Mouse (Mus musculus): ENCODE data around the gene Gabrg3. TPM values are rescaled to one million over a fixed set of nuclear protein-coding genes. Genes with fewer than 3 reads are reported as not detected.
A peak's percentile ranks its signal among the peaks of the same experiment; 100 is the strongest.

Gabrg3 gene
- total RNA-seq, 2 experiments from 2014 or later = 25.6 to 26.1 TPM

GRCm38 (mm10) chr7:57071435-57072160 lies 315.4 kb downstream of the Gabrg3 start:
- DNase-seq (ENCODE audit: low spot score in 2 of 2) = peak; percentile 44 to 48

GRCm38 (mm10) chr7:57065398-57065797 lies 321.6 kb downstream of the Gabrg3 start:
- no peak for DNase-seq (ENCODE audit: low spot score in 2 of 2)

DNA sequence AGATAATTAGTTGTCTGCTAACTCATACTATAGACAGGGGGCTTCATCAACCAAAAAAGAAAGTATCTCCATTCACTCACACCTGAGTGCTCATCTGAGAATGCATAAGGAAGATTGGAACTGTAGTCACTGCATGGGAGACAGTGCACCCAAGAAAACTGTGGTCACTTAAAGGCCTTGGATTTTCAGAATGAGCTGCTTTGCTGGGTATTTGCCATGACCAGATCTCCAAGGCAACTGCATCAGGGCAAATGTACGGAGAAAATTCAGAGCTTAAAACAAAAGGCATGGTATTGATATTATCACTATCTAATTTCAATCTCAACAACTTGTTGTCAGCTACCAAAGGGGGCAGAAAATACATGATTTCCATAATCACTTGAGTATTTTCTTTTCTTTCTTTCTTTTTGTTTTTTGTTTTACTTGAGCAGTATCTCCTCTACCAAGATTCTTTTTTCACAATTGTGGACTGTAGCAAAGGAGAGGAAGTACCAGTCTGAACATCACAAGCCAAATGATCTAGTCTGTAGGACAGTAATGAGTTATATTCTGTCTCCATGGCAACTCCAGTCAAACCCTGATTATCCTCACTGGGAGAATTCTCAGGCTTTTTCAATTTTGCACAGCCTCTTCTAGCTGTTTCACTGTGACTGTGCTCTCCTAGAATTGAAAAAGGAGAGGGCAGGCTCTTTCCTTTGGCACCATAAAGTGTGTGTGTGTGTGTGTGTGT lies 335.9 kb downstream of the Gabrg3 start:
- no peak for DNase-seq (ENCODE audit: low spot score in 2 of 2)

DNA sequence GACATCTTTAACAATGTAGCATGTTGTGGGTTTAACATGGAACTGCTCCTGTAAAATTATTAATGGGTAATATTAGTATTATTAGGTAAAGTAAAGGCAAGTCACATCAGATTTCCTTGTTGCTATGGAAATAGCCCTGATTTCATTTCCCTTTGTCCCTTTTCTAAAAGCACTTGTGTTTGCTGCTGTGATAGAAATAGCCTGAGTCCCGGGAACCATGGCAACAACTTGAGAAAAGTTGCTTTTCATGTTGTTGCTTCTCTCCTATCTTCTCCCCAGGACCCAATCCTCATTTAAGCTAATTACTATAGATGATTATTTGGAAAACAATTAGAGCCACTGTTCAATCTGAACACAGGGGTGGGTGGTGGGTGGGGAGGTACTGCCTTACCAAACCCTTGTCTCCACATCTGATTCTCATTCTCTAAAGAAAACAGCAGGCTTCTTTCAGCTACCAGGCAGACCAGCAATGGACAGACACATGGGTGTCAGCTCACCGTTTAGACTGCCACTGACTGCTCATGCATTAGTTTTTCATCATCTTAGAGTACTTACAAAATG lies 349.0 kb downstream of the Gabrg3 start:
- no peak for DNase-seq (ENCODE audit: low spot score in 2 of 2)

DNA sequence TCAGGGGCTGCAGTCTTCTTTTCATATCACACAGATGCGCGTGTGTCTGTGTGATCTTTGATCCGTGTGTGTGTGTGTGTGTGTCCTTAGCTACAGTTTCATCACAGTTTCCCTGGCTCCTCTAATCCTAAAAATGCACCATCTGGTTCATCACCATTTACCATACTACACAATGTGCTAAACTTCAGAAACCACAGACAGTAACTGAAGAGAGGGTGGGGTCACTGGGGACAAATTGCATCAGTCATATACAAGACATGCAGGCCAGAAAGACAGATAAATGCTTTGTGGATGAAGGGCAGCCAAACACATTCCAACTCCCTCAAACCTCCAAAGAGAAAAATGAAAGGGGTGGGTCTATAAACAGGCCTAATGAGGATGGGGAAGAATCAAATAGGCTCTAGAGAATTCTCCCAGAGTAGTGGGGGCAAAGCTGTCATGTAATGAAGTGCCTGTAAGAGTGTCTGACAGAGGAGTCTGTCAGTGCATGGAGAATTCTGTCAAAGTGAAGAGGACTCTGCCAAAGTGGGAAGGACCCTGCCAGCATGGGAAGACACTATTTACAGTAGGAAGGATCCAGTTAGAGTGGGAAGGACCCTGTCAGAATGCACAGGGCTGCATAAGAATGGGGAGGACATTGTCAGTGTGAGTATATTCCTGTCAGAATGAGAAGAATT lies 386.3 kb downstream of the Gabrg3 start:
- DNase-seq (ENCODE audit: low spot score in 2 of 2) = no peak

DNA sequence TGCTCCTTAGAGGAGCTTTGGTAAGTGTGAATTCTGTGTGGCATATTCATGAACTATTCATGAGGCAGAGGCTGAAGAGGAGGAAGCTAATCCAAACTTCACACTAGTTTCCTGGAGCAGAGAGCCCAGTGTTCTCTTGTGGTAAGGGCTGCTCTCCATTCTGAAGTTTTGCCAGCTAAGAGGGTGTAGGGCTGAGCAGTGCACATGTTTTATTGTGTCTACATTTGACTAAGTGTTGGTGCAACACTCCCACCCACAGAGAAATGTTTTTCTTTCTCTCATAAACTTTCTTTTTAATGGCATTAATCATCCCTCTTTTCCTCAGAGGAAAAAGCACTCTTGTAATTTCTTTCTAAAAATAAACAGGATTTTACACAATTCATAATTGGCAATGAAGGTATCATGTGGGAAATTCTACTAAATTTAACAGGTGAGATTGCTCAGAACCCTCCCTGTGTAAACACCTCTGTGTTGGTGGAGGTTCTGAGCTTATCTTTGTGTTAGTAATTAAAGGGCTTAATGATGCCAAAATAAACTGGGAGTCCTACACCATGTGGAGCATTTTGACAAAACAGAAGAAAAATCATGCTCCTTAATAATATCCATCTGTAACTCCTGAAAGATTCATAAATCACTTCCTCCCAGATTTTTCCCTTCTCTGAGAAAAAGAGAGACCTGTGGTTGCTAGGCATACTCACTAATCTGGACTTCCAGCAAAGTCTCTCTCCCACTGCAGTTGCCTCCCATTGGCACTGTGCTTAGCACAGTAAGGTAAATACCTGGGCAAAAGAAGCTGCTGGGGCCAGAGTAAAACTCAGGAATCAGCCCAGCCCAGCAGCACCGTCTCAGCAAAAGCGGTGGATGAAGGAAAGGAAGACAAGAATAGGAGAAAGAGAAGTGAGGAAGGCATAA lies 389.0 kb downstream of the Gabrg3 start:
- DNase-seq (ENCODE audit: low spot score in 2 of 2) = no peak

- DNase-seq (ENCODE audit: low spot score in 2 of 2) = no peak
Observed at GRCm38 (mm10) chr7:56946398-56946797, 440.6 kb downstream of the Gabrg3 start.

GRCm38 (mm10) chr7:56941606-56942005 lies 445.4 kb downstream of the Gabrg3 start:
- DNase-seq (ENCODE audit: low spot score in 2 of 2) = no peak

- no peak for DNase-seq (ENCODE audit: low spot score in 2 of 2)
Observed at GRCm38 (mm10) chr7:56938020-56938419, 449.0 kb downstream of the Gabrg3 start.

GRCm38 (mm10) chr7:56919499-56919898 lies 467.5 kb downstream of the Gabrg3 start:
- no peak for DNase-seq (ENCODE audit: low spot score in 2 of 2)

GRCm38 (mm10) chr7:56914862-56915261 lies 472.1 kb downstream of the Gabrg3 start:
- no peak for DNase-seq (ENCODE audit: low spot score in 2 of 2)

DNA sequence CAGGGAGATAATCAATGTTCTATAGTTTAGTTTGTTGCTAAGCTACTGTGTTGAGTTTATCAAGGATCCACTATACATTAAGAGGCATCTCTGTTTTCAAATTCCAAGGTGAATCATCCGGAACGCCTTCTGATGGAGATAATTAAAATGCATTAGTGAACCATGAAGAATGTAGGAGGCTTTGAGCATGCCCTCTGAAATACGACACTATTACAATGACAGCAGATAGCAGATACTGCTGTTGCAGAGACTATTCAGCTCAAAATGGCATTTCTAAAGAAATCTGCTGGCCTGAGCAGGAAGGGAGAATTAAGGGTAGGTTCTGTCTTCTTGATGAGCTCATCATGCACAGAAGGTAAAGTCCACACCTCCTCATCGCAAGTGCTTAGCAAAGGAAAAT lies 487.2 kb downstream of the Gabrg3 start:
- no peak for DNase-seq (ENCODE audit: low spot score in 2 of 2)

DNA sequence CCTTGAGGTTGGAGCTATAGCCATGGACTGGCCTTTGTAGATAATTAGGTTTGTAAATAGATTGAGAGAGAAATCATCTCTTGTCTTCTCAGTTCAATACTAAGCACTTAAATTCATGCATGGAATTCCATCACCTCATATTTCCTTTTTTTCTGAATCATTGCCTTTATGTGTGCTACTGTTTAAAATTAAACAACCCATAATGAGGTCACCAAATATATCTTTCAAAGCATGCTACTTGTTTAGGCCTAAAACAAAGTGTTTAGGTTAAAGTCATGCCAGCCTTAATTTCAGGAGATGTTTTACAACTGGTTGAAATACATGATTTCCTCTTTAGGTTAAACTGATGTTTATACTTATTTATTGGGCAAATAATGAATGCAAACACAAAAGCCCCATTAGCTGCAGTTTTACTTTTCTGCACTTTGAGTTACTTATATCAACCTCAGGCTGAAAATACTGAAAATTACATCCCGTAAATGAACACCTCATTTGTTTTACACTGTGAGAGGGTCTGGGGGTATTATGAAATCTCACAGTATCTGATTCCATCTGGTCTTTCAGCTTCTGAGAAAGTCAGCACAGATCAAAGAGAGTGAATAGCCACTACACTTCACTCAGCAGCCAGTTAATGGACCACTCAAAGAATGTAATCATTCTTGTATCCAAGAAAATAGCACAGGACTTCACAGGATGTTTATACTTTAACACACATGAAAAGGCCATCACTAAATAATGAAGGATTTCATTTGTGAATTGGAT lies 519.5 kb downstream of the Gabrg3 start:
- no peak for DNase-seq (ENCODE audit: low spot score in 2 of 2)

DNA sequence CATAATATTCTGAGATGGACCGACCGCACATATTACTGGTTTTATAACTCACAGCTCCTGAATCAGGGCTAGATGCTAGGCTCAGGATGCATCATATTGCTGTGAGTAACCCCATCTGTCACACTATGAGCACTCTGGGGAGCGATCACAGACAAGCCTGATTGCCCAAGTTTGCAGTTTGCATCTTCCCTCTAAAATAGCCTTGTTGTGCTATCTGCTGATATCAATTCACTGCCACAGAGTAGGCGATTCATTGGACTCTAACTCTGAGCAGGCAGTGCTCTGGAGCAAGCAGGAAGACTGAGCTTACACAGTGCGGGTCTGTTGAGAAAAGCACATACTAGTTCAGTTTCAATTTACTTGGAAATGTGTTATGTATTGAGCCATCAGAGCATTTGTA lies 543.4 kb downstream of the Gabrg3 start:
- DNase-seq (ENCODE audit: low spot score in 2 of 2) = peak; percentile 4 to 13

GRCm38 (mm10) chr7:56825446-56825845 lies 561.5 kb downstream of the Gabrg3 start:
- DNase-seq (ENCODE audit: low spot score in 2 of 2) = no peak

- peak in 1 of 2 experiments; percentile 3 for DNase-seq (ENCODE audit: low spot score in 2 of 2)
Observed at GRCm38 (mm10) chr7:56801841-56802240, 585.1 kb downstream of the Gabrg3 start.

- DNase-seq (ENCODE audit: low spot score in 2 of 2) = peak in 1 of 2 experiments; percentile 22
Observed at GRCm38 (mm10) chr7:56779122-56779521, 607.9 kb downstream of the Gabrg3 start.

DNA sequence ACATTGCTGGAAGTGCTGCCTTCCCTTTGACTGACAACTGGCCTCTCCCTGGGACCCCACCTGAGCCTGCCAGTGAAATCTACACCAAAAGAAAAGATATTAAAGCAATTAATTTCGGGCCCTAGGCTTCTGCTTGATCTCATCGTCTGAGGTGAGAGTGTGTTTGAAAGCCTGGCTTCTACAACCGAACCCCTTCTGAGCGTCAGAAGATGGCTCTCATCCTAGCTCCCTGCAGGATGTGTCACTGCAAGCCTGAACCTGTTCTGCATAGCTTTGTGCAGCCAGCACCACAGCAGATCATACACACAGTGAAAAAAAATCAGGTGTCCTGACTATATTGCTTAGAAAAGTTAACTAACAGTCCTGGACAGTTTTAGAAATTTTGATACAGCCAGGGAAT lies 618.8 kb downstream of the Gabrg3 start:
- DNase-seq (ENCODE audit: low spot score in 2 of 2) = no peak

DNA sequence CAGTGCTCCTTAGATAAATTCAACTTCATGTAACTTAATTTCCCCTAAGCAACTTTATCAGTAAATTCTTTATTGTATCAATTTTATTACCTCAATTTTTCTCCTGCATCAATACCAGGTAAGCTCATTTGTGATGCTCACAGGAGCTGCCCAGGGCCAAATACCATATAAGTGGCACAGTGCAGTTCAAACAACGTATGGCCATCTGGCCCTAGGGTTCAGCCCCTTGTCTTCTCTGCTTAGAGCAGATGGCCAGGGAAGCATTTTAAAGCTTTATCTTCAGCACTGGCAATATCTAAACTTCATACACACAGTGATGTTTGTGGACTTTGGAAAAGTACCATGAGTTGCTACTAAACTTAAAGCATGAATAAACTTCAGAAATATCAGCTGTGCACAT lies 619.2 kb downstream of the Gabrg3 start:
- no peak for DNase-seq (ENCODE audit: low spot score in 2 of 2)
